Mouse (Mus musculus) megakaryocyte-erythroid progenitor cell, adult 5-6 weeks (primary cell): Measurements from ENCODE around the gene 4930539E08Rik. TPM values are rescaled to one million over a fixed set of nuclear protein-coding genes. Genes with fewer than 3 reads are reported as not detected.

Source experiments
- ATAC-seq: replicated peaks from 2 replicates; pipeline ENCODE4 v1.8.0; 2016; ENCODE audit warnings: mild to moderate bottlenecking, inconsistent platforms; ENCODE audit not compliant: severe bottlenecking, poor library complexity, low FRiP score, low TSS enrichment
- total RNA-seq, 2 experiments: library from RNA; stranded (forward) in 1 of 2; stranded (reverse) in 1 of 2; fragments of 200-1000, 215-1000 nt in 1 of 2; fragments of >200 nt in 1 of 2; fragmentation: Nextera tagmentation in 1 of 2; gene quantifications; 2 replicates each; pipeline ENCODE4 v1.2.3; 2014 to 2017

4930539E08Rik gene
- total RNA-seq, 2 experiments from 2014 or later = 0.33 to 0.66 TPM

DNA sequence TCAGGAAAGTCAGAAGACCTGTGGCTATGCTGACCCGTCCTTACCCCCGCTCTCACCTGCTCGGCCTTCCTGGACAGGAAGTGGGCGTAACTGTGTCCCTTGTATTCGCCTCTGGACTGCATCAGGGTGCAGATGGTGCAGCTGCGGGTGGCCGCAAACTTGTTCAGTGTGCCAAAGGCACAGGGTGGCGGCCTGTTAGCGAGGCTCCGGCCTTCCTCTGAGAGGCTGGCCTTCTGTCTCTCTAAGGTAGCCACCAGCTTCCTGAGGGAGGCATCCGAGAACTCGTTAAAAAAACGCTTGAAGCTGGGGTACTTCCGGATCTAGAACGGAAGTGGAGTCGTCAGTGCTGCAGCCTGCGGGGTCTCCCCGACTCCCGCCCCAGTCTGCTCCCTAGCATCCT lies 15.7 kb downstream of the 4930539E08Rik start:
- ATAC-seq = no peak

DNA sequence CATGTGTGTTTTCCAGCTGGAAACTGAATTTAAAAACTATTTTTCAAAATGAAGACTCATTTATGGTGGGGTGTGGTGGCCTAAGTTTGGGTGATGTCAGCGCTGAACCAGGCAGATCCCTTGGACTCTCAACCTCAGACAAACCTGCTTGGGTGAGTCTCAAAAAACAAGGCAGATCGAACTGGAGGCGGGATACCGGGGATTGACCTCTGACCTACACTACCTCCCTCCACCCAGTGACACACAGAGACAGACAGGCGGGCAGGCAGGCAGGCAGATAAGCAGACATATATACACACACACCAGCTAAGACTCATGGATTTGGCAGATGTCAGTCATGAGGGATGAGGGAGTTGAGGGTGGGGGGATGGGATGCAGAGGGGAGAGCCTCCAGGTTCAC lies 16.9 kb downstream of the 4930539E08Rik start:
- ATAC-seq = no peak

DNA sequence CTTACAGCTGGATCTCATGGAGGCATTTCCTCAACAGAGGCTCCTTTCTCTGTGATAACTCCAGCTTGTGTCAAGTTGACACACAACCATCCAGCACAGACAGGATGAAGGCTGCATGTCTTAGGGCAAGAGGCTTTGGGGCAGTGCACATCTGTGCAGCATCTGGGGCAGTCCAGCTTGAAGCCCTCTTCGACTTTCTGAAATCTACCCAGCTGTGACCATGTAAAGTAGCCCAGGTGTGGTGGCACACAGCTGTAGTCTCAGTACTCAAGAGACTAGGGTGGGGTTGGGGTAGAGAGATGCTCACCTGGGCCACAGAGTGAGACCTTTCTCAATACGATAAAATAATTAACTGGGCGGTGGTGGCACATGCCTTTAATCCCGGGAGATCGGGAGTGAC lies 17.3 kb downstream of the 4930539E08Rik start:
- ATAC-seq = no peak

DNA sequence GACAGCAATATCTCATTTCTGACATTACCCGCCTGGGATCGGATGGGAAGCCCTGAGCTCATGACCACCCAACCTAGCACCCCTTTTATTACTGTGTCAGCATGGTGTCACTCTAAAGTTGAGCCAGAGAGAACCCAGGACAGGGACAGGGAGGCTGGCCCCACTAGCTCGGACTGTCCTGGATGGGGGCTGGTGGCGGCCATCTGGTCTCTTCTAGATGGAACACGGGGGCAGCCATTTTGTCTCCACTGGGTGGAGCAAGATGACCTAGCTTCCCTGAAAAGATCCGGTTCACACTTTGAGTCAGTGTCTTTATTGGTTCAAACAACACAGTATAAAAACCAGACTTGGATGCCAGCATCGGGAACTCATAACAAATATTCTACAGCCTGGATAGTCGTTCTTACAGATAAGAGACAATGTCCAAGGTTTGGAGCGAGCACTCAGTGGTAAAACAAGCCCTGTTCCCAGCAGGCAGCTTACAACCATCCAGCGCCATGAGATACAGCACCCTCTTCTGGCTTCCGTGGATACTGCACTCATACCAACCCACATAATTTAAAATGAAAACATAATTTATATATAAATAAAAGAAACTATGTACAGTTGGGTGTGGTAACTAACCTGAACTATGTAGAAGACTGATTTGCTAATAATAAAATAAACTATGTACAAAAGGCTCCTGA lies 18.9 kb downstream of the 4930539E08Rik start:
- no peak for ATAC-seq

DNA sequence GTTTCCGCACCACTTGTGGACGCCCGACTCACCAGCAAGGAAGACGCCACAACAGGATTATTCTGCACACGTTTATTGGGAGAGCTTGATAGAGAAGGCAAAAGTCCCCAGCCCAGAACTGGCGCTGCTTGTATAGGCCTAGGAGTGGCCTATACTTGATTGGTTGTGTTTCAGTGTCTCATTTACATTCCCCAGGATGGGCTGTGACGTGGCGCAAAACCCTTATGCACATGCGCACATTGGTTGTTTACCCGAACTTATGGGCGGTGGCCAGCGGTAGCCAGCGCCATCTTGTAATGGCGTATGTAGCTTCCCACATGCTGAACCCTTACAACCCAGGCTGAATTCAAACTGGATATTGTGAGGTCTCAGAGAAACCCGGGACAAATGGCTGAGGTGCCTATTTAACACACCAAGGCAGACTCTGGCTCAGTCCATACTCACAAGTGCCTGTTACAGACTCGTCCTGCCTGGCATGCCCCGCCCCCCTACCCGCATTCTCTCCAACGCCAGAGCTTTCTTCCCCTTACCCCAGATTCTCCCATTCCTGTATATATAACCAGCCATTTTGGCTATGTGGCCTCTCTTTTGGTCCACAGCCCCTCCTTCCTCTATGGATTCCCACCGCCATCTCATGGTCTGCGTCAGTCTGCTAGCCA lies 19.8 kb downstream of the 4930539E08Rik start:
- no peak for ATAC-seq

DNA sequence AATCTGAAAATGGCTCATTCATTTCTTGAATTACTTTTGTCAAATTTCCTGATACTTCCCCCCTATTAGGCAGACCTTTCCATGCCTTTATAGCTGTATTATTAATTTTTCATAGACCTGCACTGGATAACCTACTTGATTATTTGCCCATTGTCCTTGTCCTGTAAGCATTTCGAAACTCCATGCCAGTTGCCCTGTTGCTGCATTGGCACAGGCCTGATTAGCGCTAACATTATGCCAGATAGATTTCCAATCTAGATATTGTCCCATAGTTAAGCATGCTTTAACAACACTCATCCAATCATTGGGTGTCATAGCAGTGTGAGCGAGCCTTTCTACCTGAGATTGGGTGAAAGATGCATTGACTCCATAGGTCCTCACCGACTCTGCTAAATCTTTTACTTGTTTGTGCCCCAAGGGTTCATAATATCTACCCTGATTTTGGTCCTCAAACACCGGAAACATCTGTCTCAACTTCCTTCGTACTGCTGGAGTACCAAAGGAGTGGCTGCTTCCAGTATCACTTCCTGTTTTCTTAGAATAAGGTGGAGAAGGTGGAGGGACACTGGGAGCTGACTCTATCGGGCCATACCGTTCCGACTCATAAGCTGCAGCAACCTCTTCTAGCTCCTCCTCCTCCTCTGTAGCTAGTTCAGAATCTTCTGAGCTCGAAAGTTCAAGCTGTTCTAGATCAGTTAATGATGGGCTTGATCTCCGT lies 20.9 kb downstream of the 4930539E08Rik start:
- no peak for ATAC-seq

DNA sequence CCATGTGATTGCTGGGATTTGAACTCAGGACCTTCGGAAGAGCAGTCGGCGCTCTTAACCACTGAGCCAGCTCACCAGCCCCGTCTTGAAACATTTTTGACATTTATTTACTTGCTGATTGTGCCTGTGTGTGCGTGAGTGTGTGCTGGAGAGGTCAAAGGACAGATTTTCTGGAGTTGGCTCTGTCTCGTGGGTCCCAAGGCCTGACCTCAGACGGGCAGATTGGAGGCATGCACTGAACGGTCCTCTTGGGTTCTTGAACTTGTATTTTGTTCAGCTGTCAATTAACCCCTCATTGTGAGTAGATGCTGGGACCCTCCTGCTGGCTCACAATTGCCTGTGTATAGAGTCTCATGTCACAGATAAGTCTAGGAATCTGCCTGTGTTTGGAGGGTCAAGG lies 28.9 kb downstream of the 4930539E08Rik start:
- no peak for ATAC-seq

DNA sequence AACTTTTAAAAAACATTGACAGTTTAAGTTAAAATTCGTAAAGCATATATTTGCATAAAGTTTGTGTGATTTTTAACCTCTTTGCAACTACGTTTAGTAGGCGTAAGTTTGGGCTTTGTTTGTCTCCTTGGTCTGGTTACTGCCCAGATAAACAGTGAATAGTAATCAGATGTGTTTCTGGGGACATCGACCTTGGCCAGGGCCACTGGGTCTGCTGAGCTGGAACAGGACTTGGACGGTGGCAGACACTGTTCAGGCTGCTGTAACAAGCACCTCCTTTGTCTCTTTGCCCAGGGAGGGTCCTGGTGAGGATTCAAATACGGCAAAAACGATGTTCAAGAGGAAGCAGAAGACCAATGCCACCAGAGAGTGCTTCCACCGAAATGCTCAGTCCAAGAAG lies 29.9 kb downstream of the 4930539E08Rik start:
- ATAC-seq = no peak

DNA sequence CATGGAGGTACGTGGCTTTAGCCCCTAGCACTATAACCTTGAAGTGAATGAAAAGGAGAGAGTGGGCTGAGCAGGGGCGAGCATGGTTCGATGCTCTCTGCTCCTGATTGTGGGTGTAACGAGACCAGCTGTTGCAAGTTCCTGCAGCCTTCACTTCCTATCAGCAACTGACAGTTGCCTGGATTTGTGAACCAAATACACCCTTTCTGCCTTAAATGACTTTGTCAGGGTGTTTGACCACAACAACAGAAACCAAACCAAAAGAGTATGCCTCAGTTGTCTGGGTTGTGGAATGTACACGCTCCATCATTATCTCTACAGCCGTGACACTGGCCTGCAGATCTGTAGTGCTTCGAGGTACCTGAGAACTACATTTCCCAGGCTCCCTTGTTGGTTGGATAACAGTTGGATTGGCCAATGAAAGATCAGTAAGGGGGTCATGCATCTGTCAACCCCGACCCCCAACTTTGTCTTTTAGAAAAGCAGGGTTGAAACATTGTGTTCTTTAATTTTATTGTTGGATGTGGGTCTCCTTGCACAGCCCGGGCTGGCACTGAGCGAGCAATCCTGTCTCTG lies 31.1 kb downstream of the 4930539E08Rik start:
- ATAC-seq = no peak

DNA sequence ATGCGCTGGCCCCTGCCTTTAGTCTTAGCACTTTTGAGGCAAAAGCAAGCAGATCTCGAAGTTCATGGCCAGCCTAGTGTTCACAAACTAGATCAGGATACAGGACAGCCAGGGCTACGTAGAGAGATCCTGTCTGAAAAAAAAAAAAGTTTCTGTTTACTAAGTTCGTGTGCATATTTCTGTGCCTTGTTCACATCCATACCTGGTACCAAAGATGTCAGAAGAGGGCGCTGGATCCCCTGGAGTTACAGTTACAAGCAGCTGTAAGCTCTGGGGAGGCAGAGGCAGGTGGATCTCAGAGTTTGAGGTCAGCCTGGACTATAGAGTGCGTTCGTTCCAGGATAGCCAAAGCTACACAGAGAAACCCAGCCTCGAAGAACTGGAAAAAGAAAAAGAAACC lies 32.3 kb downstream of the 4930539E08Rik start:
- no peak for ATAC-seq

DNA sequence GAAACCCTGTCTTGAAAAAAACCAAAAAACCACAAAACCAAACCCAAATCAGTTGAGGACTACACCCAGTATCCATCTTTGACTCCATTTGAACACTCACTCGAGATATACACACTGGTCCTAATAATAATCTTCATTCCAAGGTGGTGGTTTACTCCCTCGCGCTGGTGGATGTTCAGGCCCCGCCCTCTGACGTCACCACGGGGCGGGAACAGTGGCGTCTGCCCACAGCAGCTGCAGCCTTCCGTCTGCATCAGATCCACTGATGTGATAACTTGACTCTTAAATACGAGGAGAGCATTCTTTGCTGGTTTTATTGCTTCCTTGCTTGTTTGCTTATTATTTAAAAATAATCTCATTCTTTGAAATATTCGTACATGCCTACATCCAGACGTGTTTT lies 32.8 kb downstream of the 4930539E08Rik start:
- ATAC-seq = peak; percentile 86

DNA sequence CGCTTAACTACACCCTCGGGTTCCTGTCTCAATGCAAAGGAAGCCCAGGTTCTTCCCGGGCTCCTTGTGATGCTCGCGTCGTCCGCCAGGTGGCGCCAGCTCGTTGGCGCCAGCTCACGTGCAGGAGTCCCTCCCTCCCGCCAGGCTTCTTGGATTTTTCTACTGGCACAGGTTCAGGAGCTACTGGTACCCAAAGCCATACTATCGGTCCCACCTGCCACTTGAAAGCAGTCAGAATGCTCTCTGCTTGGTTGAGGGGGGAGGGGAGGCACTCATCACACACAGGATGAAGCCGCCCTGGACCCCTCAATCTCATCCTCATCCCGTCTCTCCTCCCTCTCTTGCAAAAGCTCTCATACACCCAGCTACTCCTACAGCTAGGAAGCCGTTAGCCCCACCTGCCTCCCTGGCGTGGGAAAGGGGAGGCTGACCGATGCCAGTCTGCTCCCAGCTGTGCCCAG lies 35.2 kb downstream of the 4930539E08Rik start:
- peak; percentile 55 for ATAC-seq

DNA sequence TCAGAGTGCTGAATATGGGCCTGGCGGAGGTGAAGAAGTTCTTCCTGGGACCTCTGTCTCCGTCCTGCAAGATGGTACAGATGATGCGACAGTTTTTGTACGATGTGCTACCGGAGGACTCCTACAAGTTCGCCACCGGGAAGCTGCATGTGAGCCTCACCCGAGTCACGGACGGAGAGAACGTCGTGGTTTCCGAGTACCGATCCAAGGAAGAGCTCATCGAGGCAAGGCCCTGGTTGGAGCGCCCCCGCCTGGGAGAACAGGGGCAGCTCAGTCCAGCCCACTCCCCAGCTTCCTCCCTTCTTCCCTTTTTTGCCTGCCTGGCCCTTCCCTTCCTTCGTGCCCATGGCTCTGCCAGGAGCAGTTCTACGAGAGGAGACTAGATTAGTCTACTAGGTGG lies 38.3 kb downstream of the 4930539E08Rik start:
- no peak for ATAC-seq

DNA sequence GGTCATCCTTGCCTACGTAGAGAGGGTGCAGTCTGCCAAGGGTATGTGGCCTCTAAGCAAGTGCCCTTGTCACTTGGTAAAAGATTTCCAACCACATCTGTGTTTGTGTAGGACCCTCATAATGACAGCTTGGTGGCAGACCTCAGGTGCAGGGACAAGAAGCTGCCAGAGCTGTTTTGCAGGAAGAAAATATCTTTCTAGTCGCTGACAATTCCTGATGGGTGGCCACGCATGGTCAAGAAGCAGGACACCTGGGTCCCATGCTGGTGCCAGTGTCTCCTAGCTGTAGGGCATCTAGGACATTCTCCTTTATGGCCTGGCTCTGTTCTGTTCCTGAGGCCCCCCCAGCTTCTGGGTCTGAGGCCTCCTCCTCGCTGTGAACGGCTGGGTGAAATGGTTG lies 38.8 kb downstream of the 4930539E08Rik start:
- no peak for ATAC-seq

DNA sequence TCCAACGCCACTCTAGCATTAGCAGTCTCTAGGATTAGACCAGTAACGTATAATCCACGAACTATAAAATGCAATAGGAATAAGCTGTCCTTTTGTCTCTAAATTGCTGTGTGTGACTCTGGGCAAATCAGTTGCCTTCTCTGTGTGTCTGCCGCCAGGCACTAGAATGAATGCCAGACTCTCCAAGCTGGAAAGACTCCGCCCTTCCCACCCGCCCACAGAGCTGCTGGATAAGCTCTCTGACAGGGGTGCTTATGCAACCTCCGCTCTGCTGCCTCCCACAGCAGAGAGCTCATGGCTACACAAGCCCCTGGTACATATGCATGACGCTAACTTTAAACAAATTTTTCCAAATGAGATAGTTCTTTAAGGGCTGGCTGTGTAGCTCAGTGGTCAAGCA lies 39.8 kb downstream of the 4930539E08Rik start:
- ATAC-seq = no peak

DNA sequence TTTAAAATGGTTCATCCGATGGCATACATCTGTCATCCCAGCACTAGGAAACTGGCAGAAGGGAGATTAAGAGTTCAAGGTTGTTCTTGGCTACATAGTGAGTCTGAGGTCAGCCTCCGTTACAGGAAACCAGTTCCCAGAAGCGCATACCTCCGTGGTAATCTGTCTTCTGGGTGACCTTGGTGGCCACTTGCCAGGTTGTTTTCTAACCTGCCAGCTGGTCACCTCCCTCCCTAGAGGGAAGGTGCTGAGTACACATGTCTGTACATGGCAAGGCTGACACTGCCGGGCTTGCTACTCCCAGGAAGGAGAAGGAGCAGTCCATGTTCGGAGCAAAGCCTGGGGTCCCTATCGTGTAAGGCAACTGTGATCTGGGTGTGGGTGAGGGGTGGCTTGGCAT lies 40.3 kb downstream of the 4930539E08Rik start:
- no peak for ATAC-seq

DNA sequence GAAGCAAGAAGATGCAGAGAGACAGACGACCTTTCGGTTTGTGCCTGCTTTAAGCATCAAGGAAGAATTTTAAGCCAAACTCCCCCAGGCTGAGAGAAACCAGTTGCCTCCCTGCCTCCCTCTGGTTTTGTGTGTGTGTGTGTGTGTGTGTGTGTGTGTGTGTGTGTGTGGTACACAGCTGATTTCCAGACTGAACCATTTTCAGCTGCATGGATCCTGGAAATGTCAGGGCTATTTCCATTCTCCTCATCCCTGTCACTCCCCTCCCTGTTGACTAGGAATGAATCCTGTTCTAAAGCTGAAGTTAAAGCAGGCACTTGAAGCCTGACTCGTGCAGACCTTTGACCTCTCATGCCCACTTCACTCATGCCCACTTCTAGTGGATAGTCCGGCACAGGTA lies 40.9 kb downstream of the 4930539E08Rik start:
- no peak for ATAC-seq

DNA sequence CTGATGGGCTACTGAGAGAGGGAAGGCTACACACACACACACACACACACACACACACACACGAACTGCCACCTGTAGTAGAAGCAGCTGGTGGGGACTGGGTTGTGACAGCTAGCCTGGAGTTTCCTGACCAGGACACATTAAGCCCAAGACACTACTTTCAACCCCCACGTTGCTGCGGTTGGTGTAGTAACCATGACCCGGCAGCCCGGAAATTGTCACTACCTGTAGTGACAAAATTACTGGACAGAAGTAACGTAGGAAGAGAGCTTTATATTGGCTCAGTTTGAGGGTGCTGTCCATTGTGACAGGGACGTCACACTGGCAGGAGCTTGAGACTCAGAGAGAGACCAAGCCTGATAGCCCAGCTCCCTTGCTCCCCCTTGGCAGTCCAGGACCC lies 42.8 kb downstream of the 4930539E08Rik start:
- no peak for ATAC-seq

DNA sequence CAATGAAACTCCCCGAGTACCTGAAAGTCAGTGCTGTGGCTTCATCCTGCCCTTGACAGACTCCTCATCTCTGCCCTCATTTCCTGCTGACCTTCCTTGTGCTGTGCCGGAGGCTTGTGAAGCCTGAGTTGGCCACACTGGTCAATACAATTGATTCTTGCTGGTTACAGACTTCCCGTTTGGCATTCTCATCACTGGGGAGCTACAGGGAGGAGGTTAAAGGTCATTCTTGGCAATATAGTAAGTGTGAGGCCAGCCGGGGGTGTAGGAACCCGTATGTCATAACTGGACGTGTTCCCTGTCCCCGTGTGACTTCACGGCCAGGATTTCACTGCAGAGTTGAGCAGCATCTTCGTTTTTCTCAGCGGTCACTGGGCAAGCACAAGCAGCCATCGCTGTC lies 43.3 kb downstream of the 4930539E08Rik start:
- no peak for ATAC-seq

DNA sequence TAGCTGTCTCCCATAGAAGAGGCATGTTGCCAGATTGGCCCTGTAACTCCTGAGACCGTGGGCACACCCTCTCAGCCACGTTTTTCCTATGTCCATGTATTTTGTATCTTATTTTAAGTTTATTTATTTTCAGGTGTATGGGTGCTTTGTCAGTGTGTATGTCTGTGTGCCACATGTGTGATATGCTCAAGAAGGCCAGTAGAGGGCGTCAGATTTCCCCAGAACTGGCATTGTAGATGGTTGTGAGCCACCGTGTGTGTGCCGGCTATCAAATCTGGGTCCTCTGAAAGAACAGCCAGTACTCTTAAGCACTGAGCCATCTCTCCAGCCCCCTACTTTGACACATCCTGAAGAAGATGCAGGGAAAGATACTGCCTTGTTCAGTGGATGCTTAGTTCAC lies 44.7 kb downstream of the 4930539E08Rik start:
- ATAC-seq = no peak
